Mouse (Mus musculus): ENCODE measurements around the gene Gabbr2.

GRCm38 (mm10) chr4:46828141-46828571 is 163.5 kb downstream of the Gabbr2 start:
- TF ChIP-seq CEBPB (IDR thresholded peaks at IDR 0.05; ENCODE audit: low read depth) (no peak), CTCF (IDR thresholded peaks at IDR 0.05; ENCODE audit: control insufficient read depth, insufficient read depth, insufficient read length) (no peak), USF1 (IDR thresholded peaks at IDR 0.05; ENCODE audit: low read depth) (no peak), MYOG (IDR thresholded peaks at IDR 0.05; ENCODE audit: control insufficient read depth, extremely low read depth, insufficient read length) (no peak), MAX (IDR thresholded peaks at IDR 0.05) (no peak), FOSL1 (IDR thresholded peaks at IDR 0.05; ENCODE audit: insufficient read depth, low read length, poor library complexity, severe bottlenecking) (no peak)

Measured in C2C12 (cell line).